Mouse (Mus musculus): ENCODE results near the gene Fsd1.

GRCm38 (mm10) chr17:56017848-56018247 lies 31.5 kb downstream of the Fsd1 start:
- no peak for TF ChIP-seq RAD21 (IDR thresholded peaks at IDR 0.05; ENCODE audit: low read depth, low read length)
- no peak for TF ChIP-seq TBP (IDR thresholded peaks at IDR 0.05; ENCODE audit: low read depth, low read length)
- no peak for TF ChIP-seq POLR2A (IDR thresholded peaks at IDR 0.05; ENCODE audit: control insufficient read depth in 1 of 2, insufficient read depth in 1 of 2, low read depth in 1 of 2, low read length in 2 of 2, poor library complexity in 1 of 2)
- TF ChIP-seq MYC (IDR thresholded peaks at IDR 0.05; ENCODE audit: low read depth, low read length): no peak
- no peak for TF ChIP-seq POLR2AphosphoS2 (IDR thresholded peaks at IDR 0.05; ENCODE audit: low read length)
- TF ChIP-seq CTCF (IDR thresholded peaks at IDR 0.05 in 2 of 3, conservative IDR thresholded peaks at IDR 0.05 in 1 of 3; ENCODE audit: control insufficient read depth in 1 of 3, insufficient read depth in 1 of 3, low read depth in 2 of 3, low read length in 3 of 3, poor library complexity in 1 of 3, severe bottlenecking in 1 of 3): no peak
- TF ChIP-seq ZMIZ1 (IDR thresholded peaks at IDR 0.05; ENCODE audit: low read depth, low read length): no peak
- no peak for TF ChIP-seq MAFK (IDR thresholded peaks at IDR 0.05; ENCODE audit: borderline replicate concordance, low read depth, low read length)
- TF ChIP-seq EP300 (IDR thresholded peaks at IDR 0.05; ENCODE audit: low read depth in 1 of 2, low read length in 2 of 2): no peak
